Mouse (Mus musculus) small intestine, adult 2 months (tissue): ENCODE results near the gene Oxsr1. TPM values are rescaled to one million over a fixed set of nuclear protein-coding genes. Genes with fewer than 3 reads are reported as not detected.

Experiments
- H3K27ac ChIP-seq: fragments of 200-500 bp; 2 replicates; pipeline ENCODE4 v1.5.1; 2012; ENCODE audit warnings: low read depth, low read length, control low read depth, inconsistent platforms; ENCODE audit not compliant: insufficient read depth
- H3K27me3 ChIP-seq: fragments of 200-500 bp; 2 replicates; pipeline ENCODE4 v1.6.1; 2012; ENCODE audit warnings: mild to moderate bottlenecking, moderate library complexity, low read length, inconsistent platforms; ENCODE audit not compliant: control insufficient read depth, insufficient read depth
- H3K36me3 ChIP-seq: fragments of 200-500 bp; 2 replicates; pipeline ENCODE4 v1.6.1; 2012; ENCODE audit warnings: mild to moderate bottlenecking, low read length, control low read depth, inconsistent platforms; ENCODE audit not compliant: control insufficient read depth, insufficient read depth
- H3K4me1 ChIP-seq: fragments of 200-500 bp; 2 replicates; pipeline ENCODE4 v1.6.1; 2012; ENCODE audit warnings: low read length, inconsistent platforms, mixed read lengths; ENCODE audit not compliant: control insufficient read depth, insufficient read depth, insufficient read length
- H3K4me3 ChIP-seq: fragments of 200-500 bp; 2 replicates; pipeline ENCODE4 v1.5.1; 2012; ENCODE audit warnings: low read depth, mild to moderate bottlenecking, control low read depth, inconsistent platforms, low read length, moderate library complexity
- CTCF ChIP-seq: fragments of 200-500 bp; IDR thresholded peaks from 2 replicates; pipeline ENCODE4 v1.5.1; 2012; ENCODE audit warnings: low read depth, mild to moderate bottlenecking, control low read depth, inconsistent platforms, low read length, moderate library complexity, mixed read lengths; ENCODE audit not compliant: insufficient replicate concordance, insufficient read length; ENCODE audit errors: extremely low read depth
- POLR2A ChIP-seq: fragments of 200-500 bp; IDR thresholded peaks from 2 replicates; pipeline ENCODE4 v1.6.1; 2012; ENCODE audit warnings: low read depth, mild to moderate bottlenecking, control low read depth, inconsistent platforms, low read length, moderate library complexity
- WGBS: fragments of 180-500 bp; shearing (Covaris S2); methylation state at CpG from one replicate; pipeline ENCODE4 v1.1.7; 2018; 5-methylcytosine and 5-hydroxymethylcytosine counted together
- polyA plus RNA-seq: library from polyadenylated mRNA; depleted of rRNA; stranded (reverse); fragments of >200 nt; gene quantifications from 2 replicates; pipeline ENCODE4 v1.2.3, GENCODE M21; 2012

The Oxsr1 gene
- polyA plus RNA-seq, 1 experiment, result 11.5 TPM

DNA sequence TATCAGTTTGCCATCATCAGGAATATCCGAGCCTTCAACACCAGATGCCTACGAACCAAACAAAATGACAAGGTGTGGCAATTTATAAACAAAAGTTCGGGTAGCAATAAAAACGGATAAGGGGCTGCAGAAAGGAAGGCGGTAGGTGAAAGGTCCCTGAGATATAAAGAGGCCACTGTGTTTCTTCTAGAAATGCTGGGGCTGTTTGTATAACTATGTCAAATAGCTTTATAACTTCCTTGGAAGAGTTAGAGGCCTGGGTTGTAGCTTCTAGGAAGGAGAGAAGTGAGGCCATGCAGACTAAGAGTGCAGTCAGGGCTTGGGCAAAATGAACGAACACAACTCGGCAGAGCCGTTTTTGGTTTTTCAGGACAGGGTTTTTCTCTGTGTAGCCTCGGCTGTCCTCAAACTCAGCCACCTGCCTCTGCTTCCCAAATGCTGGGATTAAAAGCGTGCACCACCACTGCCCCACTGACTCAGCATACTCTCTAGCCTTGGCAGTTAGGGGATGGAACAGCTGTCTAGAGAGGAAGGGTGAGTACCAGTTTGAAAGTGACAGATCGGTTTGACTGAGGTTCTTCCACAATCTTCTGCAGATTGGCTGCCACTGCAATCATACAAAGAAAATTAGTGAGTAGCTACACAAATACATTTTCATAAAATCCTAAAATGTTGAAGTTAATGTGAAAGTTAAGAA, 80.9 kb downstream of the Oxsr1 start:
- 22% methylated on average over 11 of the region's 11 CpGs for WGBS
- peaks cover 19% of the 10 kb centered on the region for H3K36me3 ChIP-seq
- TF ChIP-seq POLR2A, result no peak
- peak overlapping the region; percentile 55 for H3K27ac ChIP-seq
- no peak overlapping the region for H3K4me3 ChIP-seq
- peaks cover 26% of the 10 kb centered on the region; the same call in 1 of the 2 replicates for H3K4me1 ChIP-seq
- H3K27me3 ChIP-seq, result no peaks in the 10 kb centered on the region

DNA sequence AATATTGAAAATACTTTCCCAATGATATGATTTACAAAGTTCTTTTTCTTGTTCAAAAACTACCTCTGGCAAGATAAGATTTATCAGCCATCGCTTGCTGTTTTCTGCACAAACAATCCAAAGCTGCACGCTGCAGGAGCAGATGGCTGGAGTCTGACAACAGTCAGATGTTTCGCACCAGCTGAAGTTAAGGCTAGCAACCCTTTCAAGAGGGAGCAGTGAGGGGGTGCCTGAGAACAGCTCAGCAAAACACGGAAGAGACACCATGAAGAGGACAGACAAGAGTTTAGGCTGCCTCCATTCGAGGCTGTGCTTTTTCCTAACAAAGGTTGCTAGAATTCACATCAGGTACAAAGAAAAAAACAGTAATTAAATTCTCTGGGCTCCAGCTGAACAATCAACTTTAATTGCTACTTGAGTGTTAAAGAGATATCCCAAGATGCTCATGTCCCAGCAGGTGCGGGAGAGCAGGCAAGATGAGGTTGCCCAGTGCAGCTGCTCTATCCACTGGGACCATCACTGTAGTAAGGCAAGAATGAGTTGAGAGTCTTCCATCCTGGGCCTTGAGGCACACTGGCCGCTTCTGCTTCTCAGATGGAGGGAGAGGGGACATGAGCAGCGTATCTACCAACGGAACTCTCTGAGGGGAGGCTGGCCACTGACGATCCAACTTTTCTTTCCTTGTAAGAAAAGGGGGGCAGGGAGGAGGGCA, 81.8 kb downstream of the Oxsr1 start:
- Histone ChIP-seq H3K27ac (peak overlapping the region; percentile 48), H3K27me3 (no peaks in the 10 kb centered on the region), H3K4me3 (no peak overlapping the region), H3K4me1 (peaks cover 24% of the 10 kb centered on the region; the same call in 1 of the 2 replicates), H3K36me3 (peaks cover 16% of the 10 kb centered on the region)
- WGBS, result 52% methylated on average over 10 of the region's 10 CpGs
- TF ChIP-seq POLR2A (no peak), CTCF (no peak)

DNA sequence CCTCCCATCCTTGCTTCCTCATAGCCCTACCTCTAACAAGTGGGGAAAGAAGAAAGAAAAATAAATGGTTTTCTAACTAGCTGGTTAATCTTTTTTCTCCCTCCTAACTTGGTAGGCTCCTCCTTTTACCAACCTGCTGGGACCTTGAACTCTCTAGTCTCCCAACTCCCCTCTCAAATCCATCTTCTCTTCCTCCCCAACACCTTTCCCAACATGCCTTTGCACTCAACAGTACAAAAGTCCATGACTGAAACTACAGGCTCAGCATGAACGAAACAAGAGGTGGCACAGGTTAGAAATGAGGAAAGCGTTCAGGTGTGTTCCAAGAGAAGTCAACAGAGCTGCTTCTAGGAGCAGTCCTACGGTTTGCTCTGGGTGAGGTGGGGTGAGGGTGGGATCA, 83.0 kb downstream of the Oxsr1 start:
- Histone ChIP-seq H3K4me3 (no peak overlapping the region), H3K4me1 (peaks cover 23% of the 10 kb centered on the region; the same call in 1 of the 2 replicates), H3K36me3 (peaks cover 14% of the 10 kb centered on the region), H3K27me3 (no peaks in the 10 kb centered on the region), H3K27ac (peak overlapping the region; percentile 29; the same call in 1 of the 2 replicates)
- 66% methylated on average over 3 of the region's 3 CpGs for WGBS
- no peak for TF ChIP-seq POLR2A

DNA sequence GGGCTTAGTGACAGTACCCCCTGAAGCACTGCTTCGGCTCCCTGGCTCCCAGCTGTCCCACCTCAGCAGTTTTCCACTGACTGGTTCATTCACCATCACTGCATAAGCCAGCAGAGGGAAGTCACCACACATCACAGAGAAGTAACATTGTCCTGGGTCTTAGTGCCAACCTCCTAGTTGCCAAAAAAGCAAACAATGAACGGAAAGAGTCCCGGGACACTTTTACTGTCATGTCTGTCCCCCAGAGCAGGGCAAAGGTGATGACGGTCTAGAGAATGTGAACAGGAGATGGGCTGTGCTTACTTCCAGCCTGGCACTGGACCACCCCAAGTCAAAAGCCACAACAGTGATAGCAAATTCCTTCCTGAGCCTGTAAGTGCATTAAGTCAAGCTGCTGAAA, 83.4 kb downstream of the Oxsr1 start:
- Histone ChIP-seq H3K4me3 (no peak overlapping the region), H3K36me3 (peaks cover 14% of the 10 kb centered on the region), H3K27ac (no peak overlapping the region), H3K4me1 (peaks cover 28% of the 10 kb centered on the region; the same call in 1 of the 2 replicates), H3K27me3 (no peaks in the 10 kb centered on the region)
- TF ChIP-seq CTCF (no peak), POLR2A (no peak)
- WGBS, result 85% methylated on average over 4 of the region's 4 CpGs

DNA sequence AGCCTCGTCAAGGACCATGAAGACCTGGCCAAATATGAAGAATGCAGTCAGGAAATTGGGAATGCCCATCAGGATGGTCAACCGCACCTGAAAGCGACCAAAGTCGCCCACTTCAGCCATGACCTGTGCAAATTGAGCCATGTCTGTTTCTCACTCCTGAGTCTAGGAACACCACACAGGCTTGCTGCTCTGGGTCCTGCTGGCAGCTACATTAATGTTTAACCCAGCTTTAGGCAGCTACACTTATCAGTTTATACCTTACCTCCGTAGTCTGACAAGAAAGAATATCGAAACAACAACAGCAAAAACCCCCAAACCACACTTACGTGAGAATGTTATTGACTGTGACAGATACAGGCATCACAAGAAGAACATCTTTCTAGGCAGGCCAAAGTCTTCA, 90.7 kb downstream of the Oxsr1 start:
- 38% methylated on average over 7 of the region's 7 CpGs for WGBS
- Histone ChIP-seq H3K27ac (peak overlapping the region; percentile 29; the same call in 1 of the 2 replicates), H3K4me1 (peaks cover 12% of the 10 kb centered on the region; the same call in 1 of the 2 replicates), H3K27me3 (no peaks in the 10 kb centered on the region), H3K36me3 (0 out of 2 replicates have a peak, but pooled peaks cover 1% of the 10 kb centered on the region), H3K4me3 (peak overlapping the region; percentile 24; the same call in 1 of the 2 replicates)
- TF ChIP-seq POLR2A, result no peak
- TF ChIP-seq CTCF, result no peak

DNA sequence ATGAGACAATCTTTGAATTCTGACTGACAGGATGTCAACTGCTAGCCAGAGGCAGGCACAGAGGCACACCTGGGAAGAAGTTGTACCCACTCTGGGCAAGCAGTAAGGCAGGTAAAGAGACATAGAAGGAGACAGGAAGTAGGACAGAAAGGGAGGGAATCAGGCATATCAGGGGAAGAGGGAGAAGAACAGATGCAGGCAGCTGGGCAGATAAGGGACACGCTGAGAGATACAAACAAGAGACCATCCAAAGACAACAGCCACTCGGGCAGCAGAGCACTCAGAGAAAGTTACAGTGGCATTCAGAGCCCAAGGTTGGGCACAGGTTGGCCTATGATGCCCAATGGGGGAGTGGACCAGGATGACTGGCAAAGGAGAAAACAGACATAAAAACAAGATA, 91.4 kb downstream of the Oxsr1 start:
- no peak for TF ChIP-seq CTCF
- no peak for TF ChIP-seq POLR2A
- Histone ChIP-seq H3K4me3 (peak overlapping the region; percentile 24; the same call in 1 of the 2 replicates), H3K27me3 (no peaks in the 10 kb centered on the region), H3K36me3 (0 out of 2 replicates have a peak, but pooled peaks cover 1% of the 10 kb centered on the region), H3K27ac (no peak overlapping the region; the same call in 1 of the 2 replicates), H3K4me1 (peaks cover 12% of the 10 kb centered on the region; the same call in 1 of the 2 replicates)
- WGBS, result 46% methylated on average over 2 of the region's 2 CpGs

DNA sequence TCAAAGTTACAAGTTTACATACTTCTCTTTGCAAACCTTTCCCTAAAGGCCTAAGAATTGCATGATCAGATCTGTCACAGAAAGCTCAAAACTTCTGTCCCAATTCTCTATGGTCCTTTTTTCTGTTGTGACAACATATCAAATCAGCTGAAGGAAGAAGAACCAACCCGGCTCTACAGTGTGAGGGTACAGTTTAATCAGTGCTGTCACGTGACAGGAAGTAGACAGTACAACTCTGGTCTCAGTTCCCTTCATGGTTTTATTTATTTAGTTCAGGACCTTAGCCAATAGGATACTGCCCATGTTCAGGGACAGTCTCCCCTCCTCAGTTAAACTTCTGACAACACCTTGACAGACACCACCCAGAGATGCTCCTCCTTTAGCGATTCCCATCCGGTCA, 102.0 kb downstream of the Oxsr1 start:
- no peaks in the 10 kb centered on the region for H3K4me1 ChIP-seq
- peaks cover 8% of the 10 kb centered on the region for H3K36me3 ChIP-seq
- 73% methylated on average over 4 of the region's 4 CpGs for WGBS
- H3K27ac ChIP-seq, result no peak overlapping the region
- no peaks in the 10 kb centered on the region for H3K27me3 ChIP-seq
- H3K4me3 ChIP-seq, result no peak overlapping the region
- TF ChIP-seq CTCF (no peak), POLR2A (no peak)
